Mouse (Mus musculus) olfactory bulb, adult 2 months (tissue): ENCODE measurements around the gene Dnajc28.

ENCODE experiments used
- CTCF ChIP-seq: fragments of 200-500 bp; IDR thresholded peaks from 2 replicates; pipeline ENCODE4 v1.5.1; 2012; ENCODE audit warnings: low read depth, mild to moderate bottlenecking, low read length, moderate library complexity; ENCODE audit not compliant: insufficient read depth
- POLR2A ChIP-seq: fragments of 200-500 bp; IDR thresholded peaks from 2 replicates; pipeline ENCODE4 v1.6.1; 2012; ENCODE audit warnings: mild to moderate bottlenecking, low read depth, low read length, moderate library complexity; ENCODE audit not compliant: insufficient read depth

- TF ChIP-seq CTCF (no peak), POLR2A (no peak)
Observed at GRCm38 (mm10) chr16:91585617-91586016, 33.2 kb downstream of the Dnajc28 start.
